Mouse (Mus musculus): ENCODE data around the gene Bloc1s4. TPM values are rescaled to one million over a fixed set of nuclear protein-coding genes. Genes with fewer than 3 reads are reported as not detected.

Gene Bloc1s4
- polyA plus RNA-seq, 1 experiment from 2014 or later = 27.1 TPM

GRCm38 (mm10) chr5:36722415-36722856, 26.0 kb downstream of the Bloc1s4 start:
- Histone ChIP-seq H3K36me3 (no peaks in the 10 kb centered on the region), H3K27ac (peak overlapping the region; percentile 78), H3K27me3 (ENCODE audit: insufficient read depth, poor library complexity, severe bottlenecking) (no peaks in the 10 kb centered on the region), H3K4me3 (no peak overlapping the region), H3K9me3 (no peaks in the 10 kb centered on the region), H3K4me1 (peaks cover 57% of the 10 kb centered on the region)
- no peak for DNase-seq (ENCODE audit: low spot score)
- 56% methylated on average over 6 of the region's 6 CpGs for WGBS

DNA sequence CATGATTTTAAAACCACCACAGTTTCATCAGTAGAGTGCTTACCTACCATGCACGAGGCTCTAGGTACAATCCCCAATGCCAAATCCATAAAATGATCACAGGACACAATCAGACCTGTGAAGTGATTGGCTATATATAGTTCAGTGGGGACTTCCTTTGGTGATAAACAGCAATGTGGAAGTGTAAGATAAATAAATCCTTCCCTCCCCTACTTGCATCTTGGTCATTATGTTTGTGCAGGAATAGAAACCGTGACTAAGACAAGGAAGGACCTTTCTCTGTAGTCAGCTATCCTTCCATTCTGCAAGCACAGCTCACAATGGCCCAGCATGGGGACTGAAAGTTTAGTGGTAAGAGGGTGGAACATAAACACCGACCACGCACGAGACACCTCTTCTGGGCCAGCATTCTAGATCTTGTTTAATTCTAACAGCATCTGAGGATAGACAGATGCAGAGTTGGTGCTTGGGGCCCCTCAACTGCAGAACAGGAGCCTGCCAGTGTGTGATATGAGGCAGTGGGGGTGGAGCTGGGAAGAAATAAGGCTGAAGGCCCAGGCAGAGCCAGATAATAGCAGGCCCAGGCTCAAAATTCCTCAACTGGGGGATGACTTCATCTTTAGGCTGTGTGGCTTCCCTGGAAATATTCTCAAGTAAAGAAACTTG, 27.6 kb downstream of the Bloc1s4 start:
- Histone ChIP-seq H3K4me1 (peaks cover 60% of the 10 kb centered on the region), H3K9me3 (no peaks in the 10 kb centered on the region), H3K27ac (peak overlapping the region; percentile 72), H3K27me3 (ENCODE audit: insufficient read depth, poor library complexity, severe bottlenecking) (no peaks in the 10 kb centered on the region), H3K4me3 (no peak overlapping the region), H3K36me3 (no peaks in the 10 kb centered on the region)
- 35% methylated on average over 5 of the region's 5 CpGs for WGBS
- peak; percentile 93 for DNase-seq (ENCODE audit: low spot score)

- H3K27me3 ChIP-seq (ENCODE audit: insufficient read depth, poor library complexity, severe bottlenecking) = no peaks in the 10 kb centered on the region
These were observed 28.2 kb downstream of the Bloc1s4 start for GRCm38 (mm10) chr5:36720219-36720618.

DNA sequence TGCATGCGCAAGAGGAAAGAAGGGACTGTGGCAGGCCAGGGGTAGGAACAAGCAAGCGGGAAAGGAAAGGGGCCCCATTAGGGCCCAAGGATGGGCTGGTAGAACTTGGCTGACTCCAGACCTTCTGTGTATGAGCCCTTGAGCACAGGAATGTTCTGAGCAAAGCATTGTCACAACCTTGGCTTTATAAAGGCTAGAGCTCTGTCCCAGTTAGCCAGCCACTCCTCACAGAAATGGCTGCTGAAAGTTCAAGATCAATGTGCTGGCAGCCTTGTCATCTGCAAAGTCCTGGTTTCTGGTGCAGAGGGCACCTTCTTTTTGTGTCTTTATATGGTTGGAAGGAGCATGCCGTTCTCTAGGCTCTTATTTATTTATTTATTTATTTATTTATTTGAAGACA, 28.8 kb downstream of the Bloc1s4 start:
- Histone ChIP-seq H3K36me3 (no peaks in the 10 kb centered on the region), H3K27ac (peak overlapping the region; percentile 18; the same call in 1 of the 2 replicates), H3K9me3 (no peaks in the 10 kb centered on the region), H3K4me3 (no peak overlapping the region), H3K27me3 (ENCODE audit: insufficient read depth, poor library complexity, severe bottlenecking) (no peaks in the 10 kb centered on the region), H3K4me1 (peaks cover 70% of the 10 kb centered on the region)
- WGBS = 88% methylated on average over 3 of the region's 3 CpGs
- no peak for DNase-seq (ENCODE audit: low spot score)

More at GRCm38 (mm10) chr5:36720219-36720618, 28.2 kb downstream of the Bloc1s4 start:
- Histone ChIP-seq H3K4me1 (peaks cover 64% of the 10 kb centered on the region), H3K4me3 (no peak overlapping the region), H3K27ac (peak overlapping the region; percentile 72; the same call in 1 of the 2 replicates), H3K36me3 (no peaks in the 10 kb centered on the region), H3K9me3 (no peaks in the 10 kb centered on the region)
- 81% methylated on average over 5 of the region's 5 CpGs for WGBS
- DNase-seq (ENCODE audit: low spot score) = no peak

- Histone ChIP-seq H3K4me1 (peaks cover 72% of the 10 kb centered on the region), H3K36me3 (no peaks in the 10 kb centered on the region)
- WGBS = 83% methylated on average over 5 of the region's 5 CpGs
These were observed 29.3 kb downstream of the Bloc1s4 start for GRCm38 (mm10) chr5:36719135-36719534.

GRCm38 (mm10) chr5:36717889-36718288, 30.6 kb downstream of the Bloc1s4 start:
- Histone ChIP-seq H3K4me3 (no peak overlapping the region), H3K4me1 (peaks cover 80% of the 10 kb centered on the region), H3K27me3 (ENCODE audit: insufficient read depth, poor library complexity, severe bottlenecking) (no peaks in the 10 kb centered on the region), H3K36me3 (no peaks in the 10 kb centered on the region), H3K9me3 (no peaks in the 10 kb centered on the region), H3K27ac (peak overlapping the region; percentile 32; the same call in 1 of the 2 replicates)
- 76% methylated on average over 3 of the region's 3 CpGs for WGBS
- DNase-seq (ENCODE audit: low spot score) = no peak

More at GRCm38 (mm10) chr5:36719135-36719534, 29.3 kb downstream of the Bloc1s4 start:
- Histone ChIP-seq H3K27me3 (ENCODE audit: insufficient read depth, poor library complexity, severe bottlenecking) (no peaks in the 10 kb centered on the region), H3K9me3 (no peaks in the 10 kb centered on the region), H3K27ac (peak overlapping the region; percentile 18; the same call in 1 of the 2 replicates), H3K4me3 (no peak overlapping the region)
- DNase-seq (ENCODE audit: low spot score) = no peak

DNA sequence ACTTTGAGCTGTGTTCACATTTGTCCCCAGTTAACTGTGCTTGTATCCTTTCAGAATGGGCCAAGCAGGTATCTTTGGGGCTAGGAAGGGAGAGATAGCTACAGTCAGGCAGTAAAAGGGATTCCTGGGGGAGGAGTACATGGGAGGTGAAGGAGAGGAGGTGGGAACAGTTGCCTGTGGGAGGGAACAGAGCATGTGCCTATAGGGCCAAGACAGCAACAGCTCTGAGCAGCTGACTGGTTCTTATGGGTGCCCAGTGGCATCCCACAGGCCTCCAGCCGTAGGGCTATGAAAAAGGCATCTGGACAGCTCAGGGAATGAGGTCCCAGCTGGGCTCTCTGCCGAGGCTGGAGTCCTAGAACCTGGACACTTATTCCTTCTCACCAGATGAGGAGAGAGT, 31.6 kb downstream of the Bloc1s4 start:
- Histone ChIP-seq H3K9me3 (no peaks in the 10 kb centered on the region), H3K4me3 (no peak overlapping the region), H3K4me1 (peaks cover 82% of the 10 kb centered on the region), H3K27me3 (ENCODE audit: insufficient read depth, poor library complexity, severe bottlenecking) (no peaks in the 10 kb centered on the region), H3K27ac (peak overlapping the region; percentile 60; the same call in 1 of the 2 replicates), H3K36me3 (no peaks in the 10 kb centered on the region)
- no peak for DNase-seq (ENCODE audit: low spot score)
- 57% methylated on average over 2 of the region's 2 CpGs for WGBS

DNA sequence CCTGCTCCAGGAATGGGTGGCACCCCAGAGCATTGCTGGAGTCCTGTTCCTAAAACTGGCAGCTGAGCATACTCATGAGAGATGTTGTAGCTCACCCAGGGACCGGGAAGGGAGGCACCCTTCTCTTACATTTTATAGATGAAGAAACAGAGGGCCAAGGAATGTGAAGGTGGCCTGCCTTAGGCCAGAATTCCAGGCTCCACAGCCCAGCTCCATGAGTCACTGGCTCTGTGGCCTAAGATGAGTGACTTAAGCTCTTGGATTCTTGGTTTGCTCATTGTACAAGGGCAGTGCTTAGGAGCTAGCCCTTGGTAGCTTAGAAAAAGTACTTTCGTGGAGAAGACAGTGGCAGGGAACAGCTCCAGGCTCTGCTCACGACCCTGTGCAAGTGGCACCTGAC, 33.6 kb downstream of the Bloc1s4 start:
- Histone ChIP-seq H3K36me3 (no peaks in the 10 kb centered on the region), H3K4me3 (no peak overlapping the region), H3K27me3 (ENCODE audit: insufficient read depth, poor library complexity, severe bottlenecking) (no peaks in the 10 kb centered on the region), H3K4me1 (peaks cover 71% of the 10 kb centered on the region), H3K9me3 (no peaks in the 10 kb centered on the region), H3K27ac (peak overlapping the region; percentile 91)
- DNase-seq (ENCODE audit: low spot score) = no peak
- WGBS = 74% methylated on average over 3 of the region's 3 CpGs

- Histone ChIP-seq H3K36me3 (no peaks in the 10 kb centered on the region), H3K4me1 (peaks cover 67% of the 10 kb centered on the region), H3K4me3 (peak overlapping the region; percentile 51; the same call in 1 of the 2 replicates), H3K27ac (peak overlapping the region; percentile 91), H3K9me3 (no peaks in the 10 kb centered on the region), H3K27me3 (ENCODE audit: insufficient read depth, poor library complexity, severe bottlenecking) (no peaks in the 10 kb centered on the region)
- WGBS = 57% methylated on average over 6 of the region's 6 CpGs
- no peak for DNase-seq (ENCODE audit: low spot score)
These were observed 34.8 kb downstream of the Bloc1s4 start for GRCm38 (mm10) chr5:36713693-36714092.

DNA sequence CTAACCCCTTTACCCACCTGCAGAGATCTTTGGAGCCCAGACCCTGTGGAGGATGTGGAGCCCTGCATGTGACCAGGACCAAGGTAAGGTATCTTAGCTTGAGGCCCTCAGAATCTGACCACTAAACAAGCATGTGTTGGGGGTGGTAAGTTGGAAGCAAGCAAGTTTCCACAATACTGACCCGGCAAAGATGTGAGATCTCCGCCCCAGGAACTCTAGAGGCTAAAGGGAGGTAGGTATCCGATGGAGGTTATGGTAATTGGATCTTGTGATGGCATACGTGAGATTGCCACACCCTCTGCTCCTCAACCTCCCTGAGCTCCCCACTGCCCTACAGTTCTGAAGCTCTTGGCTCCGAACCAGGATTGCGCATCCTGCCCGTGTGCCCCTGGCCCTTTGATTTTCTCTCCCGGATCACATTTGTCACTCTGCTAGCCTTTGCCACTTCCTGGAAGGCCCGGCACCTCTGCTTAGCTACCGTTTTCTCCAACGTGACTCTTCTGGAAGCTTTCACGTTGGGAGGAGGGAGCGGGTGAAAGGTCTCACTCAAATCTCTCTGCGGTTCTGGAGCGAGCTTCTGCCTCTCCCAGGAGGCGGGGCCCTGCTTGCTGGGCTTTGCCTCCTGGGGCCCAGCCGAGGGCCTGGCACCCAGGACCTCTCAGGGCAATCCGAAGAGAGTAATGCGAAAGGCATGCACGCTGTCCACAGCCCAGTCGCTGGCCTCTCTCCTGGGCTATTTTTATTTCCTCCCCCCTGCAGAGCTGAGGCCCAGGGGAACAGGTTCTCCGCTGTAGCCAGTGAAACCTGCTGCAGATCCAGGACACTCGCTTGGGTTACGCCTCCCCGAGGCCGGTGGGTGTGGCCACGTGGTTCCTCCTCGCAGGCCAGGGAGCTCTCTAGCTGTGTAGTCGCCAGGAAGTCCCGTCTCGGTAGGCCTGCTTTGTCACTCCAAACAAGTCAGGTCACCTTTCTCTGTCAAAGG, 35.6 kb downstream of the Bloc1s4 start:
- DNase-seq (ENCODE audit: low spot score) = peak; percentile 98
- peak overlapping the region; percentile 91 for H3K27ac ChIP-seq
- no peaks in the 10 kb centered on the region for H3K9me3 ChIP-seq
- peaks cover 64% of the 10 kb centered on the region for H3K4me1 ChIP-seq
- H3K4me3 ChIP-seq = peak overlapping the region; percentile 51
- 5% methylated on average over 31 of the region's 31 CpGs for WGBS
- no peaks in the 10 kb centered on the region for H3K36me3 ChIP-seq
- H3K27me3 ChIP-seq (ENCODE audit: insufficient read depth, poor library complexity, severe bottlenecking) = no peaks in the 10 kb centered on the region

DNA sequence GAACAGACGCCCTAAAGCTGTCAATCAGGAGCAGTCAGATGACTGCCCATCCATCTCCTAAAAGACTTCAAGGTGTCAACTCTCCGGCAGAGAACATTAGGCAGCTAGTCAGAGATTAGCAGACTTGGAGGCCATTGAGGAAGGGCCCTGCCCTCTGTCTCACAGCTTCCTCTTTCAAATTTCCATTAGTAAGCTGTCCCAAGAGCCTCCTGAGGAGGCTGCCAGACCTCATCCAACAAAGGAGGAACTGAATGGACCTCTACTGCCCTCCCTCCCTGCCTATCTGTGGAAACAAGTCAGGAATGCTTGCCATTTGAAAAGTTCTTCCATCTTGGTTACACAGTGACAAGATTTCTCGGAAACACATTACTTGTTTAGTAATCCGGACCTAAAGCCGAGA, 36.6 kb downstream of the Bloc1s4 start:
- Histone ChIP-seq H3K4me3 (no peak overlapping the region), H3K9me3 (no peaks in the 10 kb centered on the region), H3K4me1 (peaks cover 55% of the 10 kb centered on the region), H3K36me3 (no peaks in the 10 kb centered on the region), H3K27ac (peak overlapping the region; percentile 91), H3K27me3 (ENCODE audit: insufficient read depth, poor library complexity, severe bottlenecking) (no peaks in the 10 kb centered on the region)
- DNase-seq (ENCODE audit: low spot score) = no peak
- WGBS = 46% methylated on average over 5 of the region's 5 CpGs

DNA sequence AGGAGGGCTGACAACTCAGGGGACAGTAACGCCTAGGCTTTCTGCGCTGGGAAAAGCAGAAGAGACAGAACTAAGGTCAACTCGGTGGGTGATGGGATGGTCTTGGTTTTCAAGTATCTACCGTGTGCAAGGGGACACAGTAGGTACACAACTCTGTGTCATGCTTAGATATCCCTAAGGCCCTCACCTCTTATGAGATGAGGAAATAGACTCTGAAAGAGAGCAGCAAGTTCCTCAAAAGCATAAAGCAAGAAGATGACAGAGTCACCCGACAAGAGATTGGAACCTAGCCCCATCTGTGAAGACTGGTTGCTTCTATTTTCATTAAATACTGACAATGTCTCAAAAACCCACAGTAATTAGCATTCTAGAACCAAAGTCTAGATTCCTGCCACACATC, 42.7 kb downstream of the Bloc1s4 start:
- no peak overlapping the region for H3K27ac ChIP-seq
- H3K9me3 ChIP-seq = no peaks in the 10 kb centered on the region
- peaks cover 15% of the 10 kb centered on the region for H3K4me1 ChIP-seq
- H3K27me3 ChIP-seq (ENCODE audit: insufficient read depth, poor library complexity, severe bottlenecking) = no peaks in the 10 kb centered on the region
- no peak for DNase-seq (ENCODE audit: low spot score)
- H3K4me3 ChIP-seq = no peak overlapping the region
- H3K36me3 ChIP-seq = no peaks in the 10 kb centered on the region
- WGBS = 79% methylated on average over 5 of the region's 5 CpGs

GRCm38 (mm10) chr5:36705390-36705789, 43.1 kb downstream of the Bloc1s4 start:
- no peaks in the 10 kb centered on the region for H3K27me3 ChIP-seq (ENCODE audit: insufficient read depth, poor library complexity, severe bottlenecking)
- no peak overlapping the region for H3K4me3 ChIP-seq
- no peaks in the 10 kb centered on the region for H3K9me3 ChIP-seq
- H3K4me1 ChIP-seq = peaks cover 18% of the 10 kb centered on the region
- no peak overlapping the region for H3K27ac ChIP-seq
- DNase-seq (ENCODE audit: low spot score) = no peak
- WGBS = 84% methylated on average over 5 of the region's 5 CpGs
- no peaks in the 10 kb centered on the region for H3K36me3 ChIP-seq

All from heart, embryonic 10.5 days (tissue).